Mouse (Mus musculus) 3T3-L1 (cell line): ENCODE results near the gene Ddx31.

ENCODE experiments used
- DNase-seq: peaks from one replicate; pipeline ENCODE4 v3.0.0-alpha.2; 2015; ENCODE audit warnings: low read depth, low spot score

Gene Ddx31

GRCm38 (mm10) chr2:28911331-28912038, 71.3 kb downstream of the Ddx31 start:
- DNase-seq: no peak

GRCm38 (mm10) chr2:28912039-28912700, 72.0 kb downstream of the Ddx31 start:
- no peak for DNase-seq

GRCm38 (mm10) chr2:28912961-28913360, 72.8 kb downstream of the Ddx31 start:
- no peak for DNase-seq

GRCm38 (mm10) chr2:28914121-28914520, 73.9 kb downstream of the Ddx31 start:
- no peak for DNase-seq

GRCm38 (mm10) chr2:28915104-28915738, 75.0 kb downstream of the Ddx31 start:
- DNase-seq: no peak

- no peak for DNase-seq
Observed at GRCm38 (mm10) chr2:28915768-28916512, 75.7 kb downstream of the Ddx31 start.

- DNase-seq: no peak
Observed at GRCm38 (mm10) chr2:28916513-28916865, 76.3 kb downstream of the Ddx31 start, which contains the start of gene Barhl1. TSS of gene Barhl1 (minus strand) at chr2:28916668.

GRCm38 (mm10) chr2:28917156-28917517, 76.9 kb downstream of the Ddx31 start:
- no peak for DNase-seq

- no peak for DNase-seq
Observed at GRCm38 (mm10) chr2:28917518-28918361, 77.5 kb downstream of the Ddx31 start.

GRCm38 (mm10) chr2:28919001-28919400, 78.8 kb downstream of the Ddx31 start:
- DNase-seq: no peak

- peak; percentile 61 for DNase-seq
Observed at GRCm38 (mm10) chr2:28923912-28924311, 83.7 kb downstream of the Ddx31 start.

- DNase-seq: no peak
Observed at GRCm38 (mm10) chr2:28930571-28930970, 90.4 kb downstream of the Ddx31 start.

- peak; percentile 47 for DNase-seq
Observed at GRCm38 (mm10) chr2:28938997-28939396, 98.8 kb downstream of the Ddx31 start.

GRCm38 (mm10) chr2:28943666-28944516, 103.7 kb downstream of the Ddx31 start:
- DNase-seq: no peak

GRCm38 (mm10) chr2:28945388-28945787, 105.2 kb downstream of the Ddx31 start:
- no peak for DNase-seq

GRCm38 (mm10) chr2:28946312-28946711, 106.1 kb downstream of the Ddx31 start:
- DNase-seq: peak; percentile 44

GRCm38 (mm10) chr2:28952981-28953380, 112.8 kb downstream of the Ddx31 start:
- no peak for DNase-seq

GRCm38 (mm10) chr2:28954595-28954994, 114.4 kb downstream of the Ddx31 start:
- DNase-seq: no peak
